Mouse (Mus musculus) thymus, postnatal 14 days (tissue): ENCODE results near the gene Rps27.
A peak's percentile ranks its signal among the peaks of the same experiment; 100 is the strongest.
"Not testable (repeated sequence)": the region's sequence is repeated elsewhere in the genome, so short reads cannot be mapped to it uniquely, and the experiment has no call there.

Source experiments
- DNase-seq: peaks from one replicate; pipeline ENCODE4 v3.0.0; 2021

Gene Rps27

GRCm38 (mm10) chr3:90213377-90213866 is at the start of gene Rps27, which contains the start of gene Rab13:
Gene Rps27, minus strand, starts transcription at chr3:90213651.
Gene Rab13, plus strand, starts transcription at chr3:90213695.
- DNase-seq: peak; percentile 88

- no peak for DNase-seq
Measured at GRCm38 (mm10) chr3:90258521-90258920, 45.1 kb upstream of the Rps27 start.

GRCm38 (mm10) chr3:90256731-90257530 is 43.5 kb upstream of the Rps27 start:
- DNase-seq: no peak

GRCm38 (mm10) chr3:90255784-90256353 is 42.4 kb upstream of the Rps27 start:
- DNase-seq: no peak

- no peak for DNase-seq
Measured at GRCm38 (mm10) chr3:90255194-90255565, 41.7 kb upstream of the Rps27 start.

- peak; percentile 39 for DNase-seq
Measured at GRCm38 (mm10) chr3:90254419-90255193, 41.2 kb upstream of the Rps27 start.

- peak; percentile 94 for DNase-seq
Measured at GRCm38 (mm10) chr3:90253653-90254418, 40.4 kb upstream of the Rps27 start, which contains the start of gene Crtc2. Gene Crtc2, plus strand, starts transcription at chr3:90254163.

GRCm38 (mm10) chr3:90253174-90253573 is 39.7 kb upstream of the Rps27 start:
- not testable (repeated sequence) for DNase-seq

- not testable (repeated sequence) for DNase-seq
Measured at GRCm38 (mm10) chr3:90252659-90253058, 39.2 kb upstream of the Rps27 start.

GRCm38 (mm10) chr3:90251731-90252226 is 38.3 kb upstream of the Rps27 start:
- not testable (repeated sequence) for DNase-seq

GRCm38 (mm10) chr3:90250791-90251190 is 37.3 kb upstream of the Rps27 start:
- DNase-seq: no peak

- DNase-seq: peak; percentile 46
Measured at GRCm38 (mm10) chr3:90248746-90249100, 35.3 kb upstream of the Rps27 start.

GRCm38 (mm10) chr3:90247960-90248745 is 34.7 kb upstream of the Rps27 start, which contains the start of gene Slc39a1:
Gene Slc39a1, plus strand, starts transcription at chr3:90248172.
- peak; percentile 94 for DNase-seq

GRCm38 (mm10) chr3:90247630-90247959 is 34.1 kb upstream of the Rps27 start:
- no peak for DNase-seq

GRCm38 (mm10) chr3:90245406-90245805 is 32.0 kb upstream of the Rps27 start:
- no peak for DNase-seq

- DNase-seq: no peak
Measured at GRCm38 (mm10) chr3:90242984-90243775, 29.7 kb upstream of the Rps27 start, which contains the start of gene Creb3l4. Gene Creb3l4, minus strand, starts transcription at chr3:90243512.

- DNase-seq: no peak
Measured at GRCm38 (mm10) chr3:90241669-90242358, 28.4 kb upstream of the Rps27 start.

GRCm38 (mm10) chr3:90241251-90241650 is 27.8 kb upstream of the Rps27 start:
- no peak for DNase-seq

- DNase-seq: peak; percentile 93
Measured at GRCm38 (mm10) chr3:90231507-90232333, 18.3 kb upstream of the Rps27 start, which contains the start of gene Jtb. Gene Jtb, plus strand, starts transcription at chr3:90231597.
